Mouse (Mus musculus): ENCODE data around the gene Efs. TPM values are rescaled to one million over a fixed set of nuclear protein-coding genes. Genes with fewer than 3 reads are reported as not detected.

Gene Efs
- polyA plus RNA-seq, 1 experiment: 48.3 TPM

DNA sequence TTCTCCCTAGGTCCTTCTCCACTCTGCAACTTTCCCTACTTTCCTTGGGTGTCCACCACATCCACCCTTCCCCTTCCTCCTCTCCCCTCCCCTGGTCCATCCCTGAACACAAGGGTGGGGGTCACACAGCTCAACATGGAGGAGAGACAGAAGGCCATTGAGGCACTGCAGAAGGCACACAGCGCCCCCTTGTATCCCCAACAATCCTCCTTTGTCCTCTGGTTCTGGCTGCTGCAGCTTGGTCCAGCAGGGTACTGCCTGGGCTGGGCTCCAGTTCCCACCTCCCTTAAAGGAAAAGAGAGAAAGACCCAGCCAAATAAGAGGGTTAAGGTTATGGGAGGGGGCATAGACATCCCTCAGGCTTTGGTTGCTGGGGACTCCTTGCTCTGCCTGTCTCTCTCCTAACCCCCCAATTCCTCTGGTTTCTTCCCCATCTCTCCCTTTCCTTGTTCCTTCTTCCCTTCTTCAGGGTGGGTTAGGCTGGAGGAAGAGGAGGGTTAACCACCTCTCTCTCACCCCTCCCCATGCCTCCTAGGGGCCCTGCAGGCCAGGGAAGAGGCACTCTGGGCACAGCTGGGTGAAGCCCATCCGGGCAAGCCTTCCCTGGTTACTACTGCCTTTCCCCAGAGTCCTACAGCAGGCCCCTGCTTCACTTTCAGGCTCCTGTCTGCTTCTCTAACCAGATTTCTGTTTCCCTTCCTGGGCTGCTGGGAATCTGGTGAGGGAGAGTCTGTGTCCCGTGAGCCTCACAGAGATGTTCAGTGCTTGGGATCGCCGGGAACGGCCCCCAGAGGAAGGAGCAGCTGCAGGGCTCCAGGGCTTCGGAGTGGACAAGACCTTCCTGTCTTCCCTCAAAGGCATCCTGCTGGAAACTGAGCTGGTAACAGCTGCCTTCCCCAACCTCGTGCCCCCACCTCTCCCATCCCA lies 10.2 kb upstream of the Efs start, which contains the start of gene Cmtm5:
TSS of gene Cmtm5 (plus strand) at position 358 of the 927 bp plus-strand sequence.
- Histone ChIP-seq H3K4me1 (ENCODE audit: control insufficient read depth, insufficient read depth, low read length) (peaks cover 6% of the 10 kb centered on the region), H3K4me3 (ENCODE audit: low read depth, low read length) (peak within 1 kb of the TSS; percentile 42), H3K9ac (ENCODE audit: low read depth, poor library complexity, severe bottlenecking) (peak within 1 kb of the TSS; percentile 32), H3K9me3 (replicated peaks; ENCODE audit: control insufficient read depth, insufficient read depth, low read length, poor library complexity, severe bottlenecking) (no peaks in the 10 kb centered on the region), H3K27me3 (ENCODE audit: control insufficient read depth, insufficient read depth, low read length, poor library complexity, severe bottlenecking) (no peaks in the 10 kb centered on the region), H3K36me3 (ENCODE audit: control insufficient read depth, insufficient read depth, low read length, poor library complexity, severe bottlenecking) (no peaks in the 10 kb centered on the region), H3K27ac (ENCODE audit: insufficient read depth, low read length) (no peak within 1 kb of the TSS)
- TF ChIP-seq CTCF (IDR thresholded peaks at IDR 0.05; ENCODE audit: low read depth, low read length) (peak; percentile 63), POLR2A (IDR thresholded peaks at IDR 0.05; ENCODE audit: insufficient read depth, low read length) (no peak), EP300 (IDR thresholded peaks at IDR 0.05; ENCODE audit: insufficient read depth, low read depth, low read length) (no peak)

DNA sequence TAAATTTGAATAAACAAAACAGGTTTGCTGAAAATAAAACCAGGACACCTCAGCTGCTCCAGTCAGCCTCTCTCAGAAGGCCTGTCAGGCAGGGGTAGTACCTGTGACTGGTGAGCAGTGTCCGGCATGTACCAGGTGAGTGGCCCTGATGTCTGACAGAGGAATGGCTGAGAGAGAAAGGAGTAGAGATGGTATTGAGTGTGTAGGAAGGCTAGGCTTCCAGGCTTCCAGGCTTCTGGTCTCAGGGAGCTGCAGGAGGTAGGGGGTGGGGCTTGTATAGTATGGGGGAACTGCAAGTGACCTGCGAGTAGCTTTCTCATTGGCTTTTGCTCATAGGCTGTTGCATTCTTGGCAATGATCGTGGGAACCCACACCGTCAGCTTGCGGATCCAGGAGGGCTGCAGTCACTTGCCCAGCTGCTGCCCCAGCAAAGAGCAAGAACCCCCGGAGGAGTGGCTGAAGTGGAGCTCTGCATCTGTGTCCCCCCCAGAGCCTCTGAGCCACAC lies 6.8 kb upstream of the Efs start, which contains the start of gene Il25:
TSS of gene Il25 (plus strand) at position 51 of the 506 bp plus-strand sequence.
- Histone ChIP-seq H3K27me3 (ENCODE audit: control insufficient read depth, insufficient read depth, low read length, poor library complexity, severe bottlenecking) (no peaks in the 10 kb centered on the region), H3K9ac (ENCODE audit: low read depth, poor library complexity, severe bottlenecking) (no peak within 1 kb of the TSS), H3K4me1 (ENCODE audit: control insufficient read depth, insufficient read depth, low read length) (peaks cover 11% of the 10 kb centered on the region), H3K4me3 (ENCODE audit: low read depth, low read length) (no peak within 1 kb of the TSS), H3K9me3 (replicated peaks; ENCODE audit: control insufficient read depth, insufficient read depth, low read length, poor library complexity, severe bottlenecking) (no peaks in the 10 kb centered on the region), H3K36me3 (ENCODE audit: control insufficient read depth, insufficient read depth, low read length, poor library complexity, severe bottlenecking) (no peaks in the 10 kb centered on the region), H3K27ac (ENCODE audit: insufficient read depth, low read length) (no peak within 1 kb of the TSS)
- TF ChIP-seq EP300 (IDR thresholded peaks at IDR 0.05; ENCODE audit: insufficient read depth, low read depth, low read length) (no peak), CTCF (IDR thresholded peaks at IDR 0.05; ENCODE audit: low read depth, low read length) (no peak), POLR2A (IDR thresholded peaks at IDR 0.05; ENCODE audit: insufficient read depth, low read length) (no peak)

DNA sequence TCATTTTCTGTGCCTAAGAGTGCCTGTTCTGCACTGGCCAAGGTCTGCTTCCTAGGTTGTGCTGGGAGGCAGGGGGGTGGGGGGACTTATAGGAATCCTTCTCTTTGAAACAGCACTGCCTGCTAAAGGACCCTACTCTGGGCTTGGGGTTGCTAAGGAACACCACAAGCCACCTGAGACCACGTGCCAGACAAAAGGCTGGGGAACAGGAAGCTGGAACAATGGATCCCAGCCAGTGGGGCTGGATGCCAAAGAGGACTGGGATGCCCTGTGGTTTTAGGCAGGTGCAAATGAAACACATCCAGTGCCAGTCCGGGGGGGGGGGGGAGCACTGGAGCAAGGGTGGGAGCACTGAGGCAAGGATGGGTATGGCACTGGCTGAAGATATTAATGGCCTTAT lies 4.5 kb upstream of the Efs start:
- Histone ChIP-seq H3K27ac (ENCODE audit: insufficient read depth, low read length) (peak overlapping the region; percentile 80), H3K36me3 (ENCODE audit: control insufficient read depth, insufficient read depth, low read length, poor library complexity, severe bottlenecking) (no peaks in the 10 kb centered on the region), H3K4me1 (ENCODE audit: control insufficient read depth, insufficient read depth, low read length) (peaks cover 14% of the 10 kb centered on the region), H3K9me3 (replicated peaks; ENCODE audit: control insufficient read depth, insufficient read depth, low read length, poor library complexity, severe bottlenecking) (no peaks in the 10 kb centered on the region), H3K9ac (ENCODE audit: low read depth, poor library complexity, severe bottlenecking) (peak overlapping the region; percentile 64), H3K27me3 (ENCODE audit: control insufficient read depth, insufficient read depth, low read length, poor library complexity, severe bottlenecking) (no peaks in the 10 kb centered on the region), H3K4me3 (ENCODE audit: low read depth, low read length) (no peak overlapping the region)
- TF ChIP-seq POLR2A (IDR thresholded peaks at IDR 0.05; ENCODE audit: insufficient read depth, low read length): no peak
- peak; percentile 75 for TF ChIP-seq EP300 (IDR thresholded peaks at IDR 0.05; ENCODE audit: insufficient read depth, low read depth, low read length)

DNA sequence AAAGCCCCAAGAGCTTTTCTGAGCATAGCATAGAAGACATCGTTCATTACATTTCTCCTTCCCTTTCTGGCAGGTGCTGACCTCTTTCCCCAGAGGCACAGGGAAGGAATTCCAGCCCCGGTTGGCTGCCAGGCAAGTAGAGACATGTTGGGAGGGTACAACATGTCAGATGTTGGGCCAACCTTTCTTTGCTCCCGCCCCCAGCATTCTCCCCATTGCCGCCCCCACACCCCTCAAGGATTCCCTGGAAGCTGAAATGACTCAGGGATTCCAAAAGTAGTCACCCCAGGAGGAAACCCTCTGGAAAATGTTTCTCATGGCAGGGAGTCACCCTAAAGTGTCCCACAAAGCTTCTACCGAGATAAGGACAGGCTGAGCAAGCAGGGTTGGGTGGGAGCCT lies 3.9 kb upstream of the Efs start:
- TF ChIP-seq POLR2A (IDR thresholded peaks at IDR 0.05; ENCODE audit: insufficient read depth, low read length) (no peak), EP300 (IDR thresholded peaks at IDR 0.05; ENCODE audit: insufficient read depth, low read depth, low read length) (peak; percentile 87)
- Histone ChIP-seq H3K9ac (ENCODE audit: low read depth, poor library complexity, severe bottlenecking) (peak overlapping the region; percentile 64), H3K27ac (ENCODE audit: insufficient read depth, low read length) (peak overlapping the region; percentile 80), H3K4me3 (ENCODE audit: low read depth, low read length) (no peak overlapping the region), H3K27me3 (ENCODE audit: control insufficient read depth, insufficient read depth, low read length, poor library complexity, severe bottlenecking) (no peaks in the 10 kb centered on the region), H3K36me3 (ENCODE audit: control insufficient read depth, insufficient read depth, low read length, poor library complexity, severe bottlenecking) (no peaks in the 10 kb centered on the region), H3K4me1 (ENCODE audit: control insufficient read depth, insufficient read depth, low read length) (peaks cover 14% of the 10 kb centered on the region), H3K9me3 (replicated peaks; ENCODE audit: control insufficient read depth, insufficient read depth, low read length, poor library complexity, severe bottlenecking) (no peaks in the 10 kb centered on the region)

DNA sequence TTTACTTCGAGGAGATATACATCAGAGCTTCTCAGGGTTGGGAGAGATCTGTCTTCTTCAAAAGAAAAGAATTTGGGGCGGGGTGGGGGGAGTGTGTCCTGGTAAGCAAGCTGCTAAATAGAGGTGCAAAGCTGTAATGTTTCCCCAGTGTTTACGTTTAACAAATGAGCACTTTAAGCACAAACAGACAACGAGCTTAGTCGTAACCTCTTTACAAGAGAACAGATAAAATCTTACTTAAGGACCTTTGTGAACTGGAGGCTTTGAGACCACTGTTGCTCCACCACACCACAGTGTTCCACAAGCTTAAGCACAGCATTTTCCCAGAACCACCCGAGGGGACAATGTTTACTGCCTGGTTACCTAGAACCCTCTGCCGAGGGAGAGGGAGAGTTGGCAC lies 1.4 kb upstream of the Efs start:
- H3K27ac ChIP-seq (ENCODE audit: insufficient read depth, low read length): peak overlapping the region; percentile 77
- no peaks in the 10 kb centered on the region for H3K9me3 ChIP-seq (replicated peaks; ENCODE audit: control insufficient read depth, insufficient read depth, low read length, poor library complexity, severe bottlenecking)
- H3K27me3 ChIP-seq (ENCODE audit: control insufficient read depth, insufficient read depth, low read length, poor library complexity, severe bottlenecking): no peaks in the 10 kb centered on the region
- no peak for TF ChIP-seq POLR2A (IDR thresholded peaks at IDR 0.05; ENCODE audit: insufficient read depth, low read length)
- no peak for TF ChIP-seq EP300 (IDR thresholded peaks at IDR 0.05; ENCODE audit: insufficient read depth, low read depth, low read length)
- TF ChIP-seq CTCF (IDR thresholded peaks at IDR 0.05; ENCODE audit: low read depth, low read length): no peak
- H3K4me3 ChIP-seq (ENCODE audit: low read depth, low read length): peak overlapping the region; percentile 69
- H3K9ac ChIP-seq (ENCODE audit: low read depth, poor library complexity, severe bottlenecking): peak overlapping the region; percentile 89
- H3K4me1 ChIP-seq (ENCODE audit: control insufficient read depth, insufficient read depth, low read length): peaks cover 12% of the 10 kb centered on the region
- no peaks in the 10 kb centered on the region for H3K36me3 ChIP-seq (ENCODE audit: control insufficient read depth, insufficient read depth, low read length, poor library complexity, severe bottlenecking)
